Mouse (Mus musculus): ENCODE results near the gene Esrrb. TPM values are rescaled to one million over a fixed set of nuclear protein-coding genes. Genes with fewer than 3 reads are reported as not detected.

Gene Esrrb
- polyA plus RNA-seq, 1 experiment from 2014 or later: 0.13 TPM

GRCm38 (mm10) chr12:86537799-86538198, 176.9 kb downstream of the Esrrb start:
- ATAC-seq (replicated peaks; ENCODE audit: low FRiP score): no peak
- Histone ChIP-seq H3K36me3 (ENCODE audit: control insufficient read depth, insufficient read depth, low read length) (no peaks in the 10 kb centered on the region), H3K27ac (ENCODE audit: low read depth, low read length) (no peak overlapping the region), H3K4me2 (ENCODE audit: low read depth, low read length, severe bottlenecking) (no peak overlapping the region), H3K4me3 (ENCODE audit: low read depth, low read length) (no peak overlapping the region), H3K4me1 (replicated peaks; ENCODE audit: control insufficient read depth, insufficient read depth, low read length) (no peaks in the 10 kb centered on the region), H3K27me3 (ENCODE audit: control insufficient read depth, insufficient read depth, low read length) (no peaks in the 10 kb centered on the region), H3K9ac (ENCODE audit: low read length) (no peak overlapping the region), H3K9me3 (ENCODE audit: control insufficient read depth, low read length) (no peaks in the 10 kb centered on the region)
- no peak for DNase-seq (ENCODE audit: low spot score)

GRCm38 (mm10) chr12:86538711-86539110, 177.8 kb downstream of the Esrrb start:
- Histone ChIP-seq H3K27ac (ENCODE audit: low read depth, low read length) (no peak overlapping the region), H3K9ac (ENCODE audit: low read length) (no peak overlapping the region), H3K36me3 (ENCODE audit: control insufficient read depth, insufficient read depth, low read length) (no peaks in the 10 kb centered on the region), H3K27me3 (ENCODE audit: control insufficient read depth, insufficient read depth, low read length) (no peaks in the 10 kb centered on the region), H3K4me2 (ENCODE audit: low read depth, low read length, severe bottlenecking) (no peak overlapping the region), H3K4me3 (ENCODE audit: low read depth, low read length) (no peak overlapping the region), H3K4me1 (replicated peaks; ENCODE audit: control insufficient read depth, insufficient read depth, low read length) (no peaks in the 10 kb centered on the region), H3K9me3 (ENCODE audit: control insufficient read depth, low read length) (no peaks in the 10 kb centered on the region)
- WGBS: 78% methylated on average over 4 of the region's 4 CpGs
- ATAC-seq (replicated peaks; ENCODE audit: low FRiP score): no peak
- no peak for DNase-seq (ENCODE audit: low spot score)

DNA sequence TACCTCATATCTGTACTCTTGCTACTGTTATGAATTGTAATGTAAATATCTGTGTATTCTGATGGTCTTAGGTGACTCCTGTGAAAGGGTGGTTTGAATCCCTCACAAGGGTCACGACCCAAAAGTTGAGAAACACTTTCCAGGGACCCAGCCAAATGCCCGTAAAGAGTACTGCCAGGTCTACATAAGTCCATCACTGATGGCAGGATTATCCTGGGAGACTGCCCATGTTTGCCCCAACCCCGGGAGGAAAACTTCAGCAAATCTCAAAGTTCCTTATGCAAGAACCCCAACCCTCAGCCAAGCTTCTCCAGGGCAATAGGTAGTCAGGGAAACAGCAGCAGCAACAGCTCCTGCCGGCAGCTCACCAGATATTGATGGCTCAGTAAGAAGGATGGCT, 178.6 kb downstream of the Esrrb start:
- Histone ChIP-seq H3K27ac (ENCODE audit: low read depth, low read length) (no peak overlapping the region), H3K9me3 (ENCODE audit: control insufficient read depth, low read length) (no peaks in the 10 kb centered on the region), H3K9ac (ENCODE audit: low read length) (no peak overlapping the region), H3K4me2 (ENCODE audit: low read depth, low read length, severe bottlenecking) (no peak overlapping the region), H3K27me3 (ENCODE audit: control insufficient read depth, insufficient read depth, low read length) (no peaks in the 10 kb centered on the region), H3K4me1 (replicated peaks; ENCODE audit: control insufficient read depth, insufficient read depth, low read length) (no peaks in the 10 kb centered on the region), H3K36me3 (ENCODE audit: control insufficient read depth, insufficient read depth, low read length) (no peaks in the 10 kb centered on the region), H3K4me3 (ENCODE audit: low read depth, low read length) (no peak overlapping the region)
- DNase-seq (ENCODE audit: low spot score): no peak
- WGBS: 84% methylated on average over 4 of the region's 4 CpGs
- ATAC-seq (replicated peaks; ENCODE audit: low FRiP score): no peak

DNA sequence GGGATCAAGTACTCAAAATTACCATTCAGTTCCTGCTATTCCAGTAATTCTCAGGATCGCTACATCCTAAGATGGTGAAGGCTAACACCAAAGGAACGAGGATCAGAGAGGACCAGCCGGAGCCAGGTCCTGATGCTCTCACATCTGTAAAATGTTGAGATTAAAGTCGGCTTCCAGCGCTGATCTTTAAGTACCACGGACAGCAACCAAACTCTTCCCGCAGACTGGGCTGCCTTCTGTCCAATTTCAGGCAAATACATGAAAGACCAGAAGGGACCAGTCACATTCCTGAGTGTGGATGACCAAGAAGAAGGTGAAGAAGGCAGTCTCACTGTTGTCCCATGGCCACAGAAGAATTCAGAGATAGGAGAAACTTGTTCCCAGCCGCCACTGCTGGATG, 186.9 kb downstream of the Esrrb start:
- H3K4me1 ChIP-seq (replicated peaks; ENCODE audit: control insufficient read depth, insufficient read depth, low read length): no peaks in the 10 kb centered on the region
- H3K36me3 ChIP-seq (ENCODE audit: control insufficient read depth, insufficient read depth, low read length): no peaks in the 10 kb centered on the region
- H3K4me3 ChIP-seq (ENCODE audit: low read depth, low read length): no peak overlapping the region
- H3K4me2 ChIP-seq (ENCODE audit: low read depth, low read length, severe bottlenecking): no peak overlapping the region
- no peaks in the 10 kb centered on the region for H3K27me3 ChIP-seq (ENCODE audit: control insufficient read depth, insufficient read depth, low read length)
- DNase-seq (ENCODE audit: low spot score): no peak
- no peaks in the 10 kb centered on the region for H3K9me3 ChIP-seq (ENCODE audit: control insufficient read depth, low read length)
- no peak overlapping the region for H3K9ac ChIP-seq (ENCODE audit: low read length)
- no peak for ATAC-seq (replicated peaks; ENCODE audit: low FRiP score)
- WGBS: 34% methylated on average over 8 of the region's 8 CpGs
- no peak overlapping the region for H3K27ac ChIP-seq (ENCODE audit: low read depth, low read length)

DNA sequence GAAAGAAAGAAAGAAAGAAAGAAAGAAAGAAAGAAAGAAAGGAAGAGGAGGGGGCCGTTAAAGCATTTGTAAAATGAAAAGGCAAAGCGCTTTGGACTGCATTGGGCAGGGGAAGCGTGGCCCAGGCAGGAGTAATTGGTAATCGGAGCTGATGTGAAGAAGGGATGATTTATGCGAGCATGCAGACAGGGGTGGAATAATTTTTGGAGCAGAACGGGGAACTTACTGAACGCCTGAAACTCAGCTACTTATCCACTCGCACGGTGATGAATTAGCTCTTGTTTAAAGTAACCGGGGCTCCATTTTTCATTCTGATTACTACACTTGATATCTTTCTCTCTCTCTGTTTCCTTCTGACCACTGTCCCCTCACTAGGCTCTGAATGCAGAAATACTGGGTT, 192.1 kb downstream of the Esrrb start:
- WGBS: 64% methylated on average over 10 of the region's 10 CpGs
- Histone ChIP-seq H3K27ac (ENCODE audit: low read depth, low read length) (no peak overlapping the region), H3K9me3 (ENCODE audit: control insufficient read depth, low read length) (no peaks in the 10 kb centered on the region), H3K4me1 (replicated peaks; ENCODE audit: control insufficient read depth, insufficient read depth, low read length) (no peaks in the 10 kb centered on the region), H3K27me3 (ENCODE audit: control insufficient read depth, insufficient read depth, low read length) (no peaks in the 10 kb centered on the region), H3K9ac (ENCODE audit: low read length) (no peak overlapping the region), H3K4me3 (ENCODE audit: low read depth, low read length) (no peak overlapping the region), H3K36me3 (ENCODE audit: control insufficient read depth, insufficient read depth, low read length) (no peaks in the 10 kb centered on the region), H3K4me2 (ENCODE audit: low read depth, low read length, severe bottlenecking) (no peak overlapping the region)
- ATAC-seq (replicated peaks; ENCODE audit: low FRiP score): no peak
- DNase-seq (ENCODE audit: low spot score): no peak

GRCm38 (mm10) chr12:86556796-86557517, 196.0 kb downstream of the Esrrb start:
- Histone ChIP-seq H3K4me3 (ENCODE audit: low read depth, low read length) (no peak overlapping the region), H3K4me1 (replicated peaks; ENCODE audit: control insufficient read depth, insufficient read depth, low read length) (no peaks in the 10 kb centered on the region), H3K9ac (ENCODE audit: low read length) (no peak overlapping the region), H3K9me3 (ENCODE audit: control insufficient read depth, low read length) (no peaks in the 10 kb centered on the region), H3K36me3 (ENCODE audit: control insufficient read depth, insufficient read depth, low read length) (no peaks in the 10 kb centered on the region), H3K27me3 (ENCODE audit: control insufficient read depth, insufficient read depth, low read length) (no peaks in the 10 kb centered on the region), H3K27ac (ENCODE audit: low read depth, low read length) (no peak overlapping the region), H3K4me2 (ENCODE audit: low read depth, low read length, severe bottlenecking) (no peak overlapping the region)
- WGBS: 53% methylated on average over 10 of the region's 10 CpGs
- ATAC-seq (replicated peaks; ENCODE audit: low FRiP score) (0 out of 2 replicates have a peak, but pooled peaks have one; percentile 49), DNase-seq (ENCODE audit: low spot score) (no peak)

DNA sequence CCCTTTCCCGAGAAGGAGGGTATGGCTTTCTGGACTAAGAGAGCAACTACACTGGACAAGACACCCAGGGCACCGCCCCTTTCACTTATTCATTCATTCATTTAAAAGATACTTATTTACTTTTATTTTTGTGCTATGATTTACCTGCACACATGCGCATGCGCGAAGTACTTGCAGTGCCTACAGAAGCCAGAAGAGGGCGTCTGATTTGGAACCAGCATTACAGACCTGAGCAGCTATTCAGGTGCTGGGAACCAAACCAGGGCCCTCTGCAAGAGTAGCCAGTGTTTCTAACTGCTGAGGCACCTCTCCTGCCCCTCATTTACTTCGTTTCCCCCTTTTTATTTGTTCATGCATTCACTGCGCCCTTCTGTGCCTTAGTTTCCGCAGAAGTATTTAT, 198.0 kb downstream of the Esrrb start:
- no peak overlapping the region for H3K27ac ChIP-seq (ENCODE audit: low read depth, low read length)
- H3K4me1 ChIP-seq (replicated peaks; ENCODE audit: control insufficient read depth, insufficient read depth, low read length): no peaks in the 10 kb centered on the region
- H3K4me3 ChIP-seq (ENCODE audit: low read depth, low read length): no peak overlapping the region
- H3K9me3 ChIP-seq (ENCODE audit: control insufficient read depth, low read length): no peaks in the 10 kb centered on the region
- no peak overlapping the region for H3K4me2 ChIP-seq (ENCODE audit: low read depth, low read length, severe bottlenecking)
- no peak overlapping the region for H3K9ac ChIP-seq (ENCODE audit: low read length)
- H3K36me3 ChIP-seq (ENCODE audit: control insufficient read depth, insufficient read depth, low read length): no peaks in the 10 kb centered on the region
- ATAC-seq (replicated peaks; ENCODE audit: low FRiP score) (no peak), DNase-seq (ENCODE audit: low spot score) (no peak)
- H3K27me3 ChIP-seq (ENCODE audit: control insufficient read depth, insufficient read depth, low read length): no peaks in the 10 kb centered on the region
- WGBS: 87% methylated on average over 9 of the region's 9 CpGs

GRCm38 (mm10) chr12:86562705-86563104, 201.8 kb downstream of the Esrrb start:
- H3K4me1 ChIP-seq (replicated peaks; ENCODE audit: control insufficient read depth, insufficient read depth, low read length): no peaks in the 10 kb centered on the region
- no peaks in the 10 kb centered on the region for H3K36me3 ChIP-seq (ENCODE audit: control insufficient read depth, insufficient read depth, low read length)
- ATAC-seq (replicated peaks; ENCODE audit: low FRiP score) (no peak), DNase-seq (ENCODE audit: low spot score) (no peak)
- H3K4me3 ChIP-seq (ENCODE audit: low read depth, low read length): no peak overlapping the region
- H3K9ac ChIP-seq (ENCODE audit: low read length): no peak overlapping the region
- H3K9me3 ChIP-seq (ENCODE audit: control insufficient read depth, low read length): no peaks in the 10 kb centered on the region
- no peak overlapping the region for H3K4me2 ChIP-seq (ENCODE audit: low read depth, low read length, severe bottlenecking)
- H3K27me3 ChIP-seq (ENCODE audit: control insufficient read depth, insufficient read depth, low read length): no peaks in the 10 kb centered on the region
- no peak overlapping the region for H3K27ac ChIP-seq (ENCODE audit: low read depth, low read length)
- 88% methylated on average over 3 of the region's 3 CpGs for WGBS

DNA sequence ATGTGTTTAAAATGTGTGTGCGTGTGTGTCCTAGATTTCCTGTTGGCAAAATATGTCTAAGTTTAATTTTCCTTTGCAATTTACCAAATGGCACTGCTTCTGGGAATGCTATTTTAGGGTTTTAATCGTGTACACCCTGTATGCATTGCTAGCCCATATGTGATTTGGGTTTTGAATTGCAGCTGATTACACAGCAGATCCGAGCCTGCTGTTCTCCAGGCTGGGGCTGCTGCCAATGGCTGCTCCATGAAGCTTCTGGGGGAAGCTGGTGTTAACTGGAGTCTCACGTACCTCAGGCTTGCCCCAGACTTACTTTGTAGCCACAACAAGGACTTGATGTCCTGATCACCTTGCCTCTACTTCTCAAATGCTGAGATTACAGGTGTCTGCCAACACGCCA, 205.1 kb downstream of the Esrrb start:
- Histone ChIP-seq H3K27me3 (ENCODE audit: control insufficient read depth, insufficient read depth, low read length) (no peaks in the 10 kb centered on the region), H3K27ac (ENCODE audit: low read depth, low read length) (no peak overlapping the region), H3K4me2 (ENCODE audit: low read depth, low read length, severe bottlenecking) (no peak overlapping the region), H3K9me3 (ENCODE audit: control insufficient read depth, low read length) (no peaks in the 10 kb centered on the region), H3K4me1 (replicated peaks; ENCODE audit: control insufficient read depth, insufficient read depth, low read length) (no peaks in the 10 kb centered on the region), H3K4me3 (ENCODE audit: low read depth, low read length) (no peak overlapping the region), H3K9ac (ENCODE audit: low read length) (no peak overlapping the region), H3K36me3 (ENCODE audit: control insufficient read depth, insufficient read depth, low read length) (no peaks in the 10 kb centered on the region)
- ATAC-seq (replicated peaks; ENCODE audit: low FRiP score) (no peak), DNase-seq (ENCODE audit: low spot score) (no peak)
- 82% methylated on average over 5 of the region's 5 CpGs for WGBS
